Mouse (Mus musculus) kidney, embryonic 16.5 days (tissue): ENCODE results near the gene Ehd3. TPM values are rescaled to one million over a fixed set of nuclear protein-coding genes. Genes with fewer than 3 reads are reported as not detected.

ENCODE experiments used
- ATAC-seq: fragments of 200-750 bp; cut with Nextera tagmentation; 2 replicates; pipeline ENCODE4 v1.8.0; 2017; ENCODE audit warnings: moderate TSS enrichment; ENCODE audit not compliant: low FRiP score, low TSS enrichment
- H3K27ac ChIP-seq: fragments of 300-500 bp; sonication (generic); 2 replicates; pipeline ENCODE4 v1.5.1; 2014; ENCODE audit warnings: low read length
- H3K27me3 ChIP-seq: fragments of 300-500 bp; sonication (generic); 2 replicates; pipeline ENCODE4 v1.6.1; 2014; ENCODE audit warnings: low read length, control low read depth, mixed read lengths; ENCODE audit not compliant: insufficient read depth
- H3K36me3 ChIP-seq: fragments of 300-500 bp; sonication (generic); 2 replicates; pipeline ENCODE4 v1.6.1; 2014; ENCODE audit warnings: low read length, control low read depth, mixed read lengths; ENCODE audit not compliant: insufficient read depth
- H3K4me1 ChIP-seq: fragments of 300-500 bp; sonication (generic); 2 replicates; pipeline ENCODE4 v1.6.1; 2014; ENCODE audit warnings: low read length, control low read depth, mixed read lengths; ENCODE audit not compliant: insufficient read depth
- H3K4me2 ChIP-seq: fragments of 300-500 bp; sonication (generic); replicated peaks from 2 replicates; pipeline ENCODE4 v1.6.1; 2014; ENCODE audit warnings: low read depth, low read length
- H3K4me3 ChIP-seq: fragments of 300-500 bp; sonication (generic); 2 replicates; pipeline ENCODE4 v1.5.1; 2014; ENCODE audit warnings: mild to moderate bottlenecking, low read length
- H3K9ac ChIP-seq: fragments of 300-500 bp; sonication (generic); replicated peaks from 2 replicates; pipeline ENCODE4 v1.6.1; 2014; ENCODE audit warnings: low read length
- H3K9me3 ChIP-seq: fragments of 300-500 bp; sonication (generic); 2 replicates; pipeline ENCODE4 v1.6.1; 2016; ENCODE audit warnings: low read length, control low read depth
- WGBS: fragments of 180-500 bp; shearing (Covaris S2); extraction: QIAGEN DNeasy Blood & Tissue Kit; methylation state at CpG from one replicate; pipeline ENCODE4 v1.1.7; 2014; 5-methylcytosine and 5-hydroxymethylcytosine counted together
- polyA plus RNA-seq: library from polyadenylated mRNA; unstranded; fragments of >200 nt; fragmentation: Nextera tagmentation; extraction: Ambion mirVana; gene quantifications from 2 replicates; pipeline ENCODE4 v1.2.1, GENCODE M21; 2015

Ehd3 gene
- polyA plus RNA-seq, 1 experiment from 2014 or later = 20.9 TPM

DNA sequence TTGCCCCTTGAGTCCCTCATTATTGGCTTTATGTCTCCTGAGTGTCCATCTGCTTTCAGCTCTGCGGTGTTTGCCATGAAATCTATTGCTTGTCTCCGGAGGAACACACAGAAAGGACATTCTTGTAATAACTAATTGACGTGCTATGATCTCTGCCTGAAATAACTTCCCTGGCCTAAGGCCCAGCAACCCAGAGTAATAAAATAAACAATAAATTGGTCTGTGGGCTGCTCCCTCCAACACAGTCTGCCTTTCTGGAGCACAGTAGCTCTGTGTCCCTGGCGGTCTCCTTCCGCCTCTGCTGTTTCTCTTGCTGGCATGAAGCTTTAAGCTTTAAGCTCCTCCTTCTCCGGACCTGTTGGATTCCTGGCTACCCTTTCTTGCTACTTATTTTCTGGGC is 4.5 kb downstream of the Ehd3 start:
- H3K4me1 ChIP-seq = peaks cover 18% of the 10 kb centered on the region
- H3K4me2 ChIP-seq = 0 out of 2 replicates have a peak overlapping the region, but pooled peaks have one; percentile 19
- 50% methylated on average over 6 of the region's 6 CpGs for WGBS
- no peak overlapping the region for H3K4me3 ChIP-seq
- no peaks in the 10 kb centered on the region for H3K27me3 ChIP-seq
- no peaks in the 10 kb centered on the region for H3K36me3 ChIP-seq
- no peak overlapping the region for H3K9ac ChIP-seq
- peak overlapping the region; percentile 51 for H3K27ac ChIP-seq
- ATAC-seq = peak; percentile 64; the same call in 1 of the 2 replicates
- H3K9me3 ChIP-seq = no peaks in the 10 kb centered on the region

DNA sequence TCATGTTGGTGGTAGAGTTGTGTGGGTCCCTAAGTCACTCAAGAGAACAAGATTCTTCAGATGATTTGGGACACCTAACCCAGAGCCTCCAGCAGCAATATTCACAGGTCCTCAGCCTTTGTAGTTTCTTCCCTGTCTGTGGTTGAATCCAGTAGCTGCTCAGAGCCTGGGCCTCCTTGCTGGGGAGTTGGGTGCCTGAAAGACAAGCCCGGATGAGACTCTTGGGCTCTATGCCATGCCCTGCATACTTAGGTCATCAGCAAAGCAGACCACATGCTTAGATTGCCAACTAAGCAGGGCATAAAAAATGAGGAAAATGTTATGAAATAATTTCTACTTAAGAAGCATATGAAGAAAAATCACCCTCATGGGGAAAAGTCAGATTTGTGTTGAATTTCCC is 6.9 kb downstream of the Ehd3 start:
- H3K36me3 ChIP-seq = no peaks in the 10 kb centered on the region
- no peaks in the 10 kb centered on the region for H3K9me3 ChIP-seq
- no peak overlapping the region for H3K9ac ChIP-seq
- 76% methylated on average over 1 of the region's 1 CpGs for WGBS
- H3K4me3 ChIP-seq = no peak overlapping the region
- no peaks in the 10 kb centered on the region for H3K27me3 ChIP-seq
- peaks cover 10% of the 10 kb centered on the region for H3K4me1 ChIP-seq
- ATAC-seq = no peak
- H3K27ac ChIP-seq = no peak overlapping the region
- H3K4me2 ChIP-seq = no peak overlapping the region

DNA sequence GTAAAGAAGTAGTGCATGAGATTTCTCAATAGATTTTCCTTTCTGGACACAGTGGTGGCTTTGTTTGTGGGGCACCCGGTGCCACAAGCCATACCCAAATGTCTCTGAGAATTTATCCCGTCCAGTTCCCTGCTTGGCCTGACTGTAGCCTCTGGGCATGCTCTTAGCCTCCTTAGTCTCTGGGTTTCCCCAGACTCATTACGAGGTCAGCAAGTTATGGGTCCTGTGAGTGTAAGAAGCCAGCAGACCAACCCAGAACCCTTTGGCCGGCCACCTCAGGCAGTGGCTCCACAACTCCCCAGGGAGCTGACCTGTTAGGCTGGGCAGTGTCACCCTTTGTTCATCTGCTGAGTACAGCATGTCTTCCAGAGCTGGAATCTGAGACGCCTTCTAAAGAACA is 7.6 kb downstream of the Ehd3 start:
- H3K36me3 ChIP-seq = no peaks in the 10 kb centered on the region
- WGBS = 56% methylated on average over 5 of the region's 5 CpGs
- no peak for ATAC-seq

DNA sequence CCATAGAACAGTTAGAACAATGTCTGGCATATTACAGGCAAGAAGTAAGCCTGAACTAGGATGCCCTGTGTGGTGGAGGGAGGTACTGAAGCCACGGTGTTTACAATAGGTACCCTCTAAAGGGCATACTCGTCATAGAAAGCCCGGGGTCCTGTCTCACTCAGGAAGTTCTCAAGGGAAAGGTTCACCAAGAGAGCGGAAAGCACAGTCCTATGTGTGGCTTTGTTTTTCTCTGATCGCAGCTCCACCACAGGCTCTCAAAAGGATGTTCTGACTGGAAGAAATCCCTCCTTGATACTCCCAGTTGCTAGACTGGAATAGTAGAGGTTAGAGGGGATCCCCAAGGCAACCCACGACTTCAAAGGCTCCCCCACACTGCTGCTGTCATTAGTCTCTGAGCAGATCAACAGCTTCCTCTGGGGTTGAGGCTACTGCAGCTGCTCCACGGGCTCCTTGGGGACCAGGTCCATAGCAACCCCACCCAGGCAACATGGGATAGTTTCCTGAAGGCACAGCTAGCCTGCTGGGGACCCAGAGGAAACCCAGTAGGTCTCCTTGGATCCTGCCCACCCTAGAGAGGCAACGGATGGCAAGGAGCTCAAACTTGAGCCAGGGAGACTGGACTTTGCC is 9.2 kb downstream of the Ehd3 start:
- H3K36me3 ChIP-seq = no peaks in the 10 kb centered on the region
- H3K4me2 ChIP-seq = no peak overlapping the region
- no peak overlapping the region for H3K4me3 ChIP-seq
- H3K27me3 ChIP-seq = no peaks in the 10 kb centered on the region
- H3K9me3 ChIP-seq = no peaks in the 10 kb centered on the region
- H3K27ac ChIP-seq = no peak overlapping the region
- H3K9ac ChIP-seq = no peak overlapping the region
- ATAC-seq = no peak
- H3K4me1 ChIP-seq = peaks cover 10% of the 10 kb centered on the region
- WGBS = 66% methylated on average over 8 of the region's 8 CpGs

More for the DNA sequence above, 7.6 kb downstream of the Ehd3 start:
- no peak overlapping the region for H3K27ac ChIP-seq
- peaks cover 10% of the 10 kb centered on the region for H3K4me1 ChIP-seq
- no peak overlapping the region for H3K9ac ChIP-seq
- no peak overlapping the region for H3K4me3 ChIP-seq
- H3K4me2 ChIP-seq = no peak overlapping the region
- no peaks in the 10 kb centered on the region for H3K9me3 ChIP-seq
- no peaks in the 10 kb centered on the region for H3K27me3 ChIP-seq

GRCm38 (mm10) chr17:73814500-73815190 is 10.7 kb downstream of the Ehd3 start:
- 89% methylated on average over 6 of the region's 6 CpGs for WGBS
- Histone ChIP-seq H3K9ac (no peak overlapping the region), H3K9me3 (no peaks in the 10 kb centered on the region), H3K4me2 (no peak overlapping the region), H3K27me3 (no peaks in the 10 kb centered on the region), H3K27ac (no peak overlapping the region), H3K4me3 (no peak overlapping the region), H3K36me3 (no peaks in the 10 kb centered on the region), H3K4me1 (no peaks in the 10 kb centered on the region)
- ATAC-seq = no peak

GRCm38 (mm10) chr17:73817697-73818380 is 13.9 kb downstream of the Ehd3 start:
- H3K36me3 ChIP-seq = no peaks in the 10 kb centered on the region
- H3K27ac ChIP-seq = no peak overlapping the region
- no peak overlapping the region for H3K4me2 ChIP-seq
- H3K4me3 ChIP-seq = no peak overlapping the region
- no peaks in the 10 kb centered on the region for H3K9me3 ChIP-seq
- ATAC-seq = no peak
- no peak overlapping the region for H3K9ac ChIP-seq
- no peaks in the 10 kb centered on the region for H3K27me3 ChIP-seq
- WGBS = 88% methylated on average over 9 of the region's 9 CpGs
- 0 out of 2 replicates have a peak, but pooled peaks cover 4% of the 10 kb centered on the region for H3K4me1 ChIP-seq

GRCm38 (mm10) chr17:73818936-73819335 is 15.0 kb downstream of the Ehd3 start:
- H3K9ac ChIP-seq = no peak overlapping the region
- no peak overlapping the region for H3K4me2 ChIP-seq
- no peaks in the 10 kb centered on the region for H3K36me3 ChIP-seq
- 77% methylated on average over 4 of the region's 4 CpGs for WGBS
- H3K4me1 ChIP-seq = 0 out of 2 replicates have a peak, but pooled peaks cover 4% of the 10 kb centered on the region
- no peak overlapping the region for H3K27ac ChIP-seq
- H3K4me3 ChIP-seq = no peak overlapping the region
- H3K27me3 ChIP-seq = no peaks in the 10 kb centered on the region
- no peak for ATAC-seq
- H3K9me3 ChIP-seq = no peaks in the 10 kb centered on the region

DNA sequence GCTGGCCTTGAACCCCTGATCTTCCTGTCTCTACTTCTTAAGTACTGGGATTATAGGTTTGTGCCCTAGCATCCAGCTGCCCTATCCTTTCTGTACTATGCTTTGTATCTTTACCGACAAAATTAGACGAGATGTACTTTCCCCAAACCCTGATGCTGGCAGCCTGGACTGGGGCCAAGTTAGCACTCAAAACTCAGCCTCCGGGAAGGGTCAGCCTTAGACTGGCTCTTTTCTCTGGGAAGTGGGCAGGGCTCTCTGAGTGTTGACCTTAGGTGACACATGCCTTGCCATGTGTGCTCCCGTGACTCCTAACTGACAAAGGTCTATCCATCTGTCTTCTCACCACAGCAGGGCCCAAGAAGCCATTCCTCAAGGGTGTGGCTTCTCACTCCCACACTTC is 16.8 kb downstream of the Ehd3 start:
- Histone ChIP-seq H3K9me3 (no peaks in the 10 kb centered on the region), H3K4me3 (no peak overlapping the region), H3K4me2 (no peak overlapping the region), H3K27me3 (no peaks in the 10 kb centered on the region), H3K27ac (no peak overlapping the region), H3K9ac (no peak overlapping the region), H3K36me3 (no peaks in the 10 kb centered on the region), H3K4me1 (0 out of 2 replicates have a peak, but pooled peaks cover 4% of the 10 kb centered on the region)
- ATAC-seq = no peak
- 59% methylated on average over 4 of the region's 4 CpGs for WGBS

DNA sequence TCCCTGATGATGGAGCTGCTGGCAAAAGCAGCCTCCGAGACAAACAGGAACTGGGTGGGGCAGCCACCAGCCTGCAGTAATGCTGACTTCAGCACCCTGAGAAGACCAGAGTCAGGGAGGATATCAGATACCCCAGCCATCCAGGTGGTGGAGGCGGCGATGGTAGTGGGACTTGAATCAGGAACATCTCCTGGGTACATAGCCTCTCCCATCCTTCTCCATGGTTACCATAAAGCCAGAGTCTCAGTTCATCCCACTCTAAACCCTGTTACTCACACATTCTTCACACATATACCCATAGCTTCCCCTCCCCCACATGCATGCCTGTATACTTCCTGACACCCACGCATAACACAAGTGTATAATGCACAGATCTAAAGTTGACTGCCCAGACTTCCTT is 18.3 kb downstream of the Ehd3 start:
- Histone ChIP-seq H3K9me3 (no peaks in the 10 kb centered on the region), H3K27ac (no peak overlapping the region), H3K27me3 (no peaks in the 10 kb centered on the region), H3K36me3 (peaks cover 2% of the 10 kb centered on the region; the same call in 1 of the 2 replicates), H3K4me3 (no peak overlapping the region), H3K4me2 (no peak overlapping the region), H3K4me1 (0 out of 2 replicates have a peak, but pooled peaks cover 4% of the 10 kb centered on the region), H3K9ac (no peak overlapping the region)
- 74% methylated on average over 4 of the region's 4 CpGs for WGBS
- ATAC-seq = no peak
